Mouse (Mus musculus) megakaryocyte, embryonic 14.5 days (primary cell): ENCODE results near the gene Ripor2.

Experiments
- FLI1 ChIP-seq: IDR thresholded peaks from 2 replicates; pipeline ENCODE4 v1.6.1; 2012; ENCODE audit warnings: low read length, inconsistent platforms, mixed read lengths
- GATA1 ChIP-seq: IDR thresholded peaks from 3 replicates; pipeline ENCODE4 v1.6.1; 2012; ENCODE audit warnings: mixed read lengths, low read length, inconsistent platforms, borderline replicate concordance

DNA sequence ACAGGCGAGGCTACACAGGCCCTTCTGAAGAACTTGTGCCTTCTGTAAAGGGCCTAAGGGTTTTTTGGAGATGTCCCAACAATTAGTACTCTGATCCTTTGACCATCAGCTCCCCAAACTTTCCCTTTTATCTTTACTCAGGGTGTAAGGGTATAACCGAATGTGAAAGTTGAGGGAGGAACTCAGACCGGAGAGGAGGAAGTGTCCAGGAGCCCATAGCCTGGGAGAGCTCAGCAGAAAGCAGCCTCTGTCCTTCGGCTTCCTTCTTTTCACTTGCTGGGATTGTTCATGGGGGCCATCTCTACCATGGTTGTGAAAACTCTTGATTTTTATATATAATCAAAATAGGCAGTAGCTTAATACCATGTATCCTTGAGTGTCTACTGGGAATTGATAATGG, 116.8 kb downstream of the Ripor2 start:
- TF ChIP-seq GATA1: no peak
- TF ChIP-seq FLI1: no peak
